Mouse (Mus musculus): ENCODE results near the gene Klhl10. TPM values are rescaled to one million over a fixed set of nuclear protein-coding genes. Genes with fewer than 3 reads are reported as not detected.

Gene Klhl10
- total RNA-seq, 2 experiments from 2014 or later: 0.88 to 0.92 TPM

DNA sequence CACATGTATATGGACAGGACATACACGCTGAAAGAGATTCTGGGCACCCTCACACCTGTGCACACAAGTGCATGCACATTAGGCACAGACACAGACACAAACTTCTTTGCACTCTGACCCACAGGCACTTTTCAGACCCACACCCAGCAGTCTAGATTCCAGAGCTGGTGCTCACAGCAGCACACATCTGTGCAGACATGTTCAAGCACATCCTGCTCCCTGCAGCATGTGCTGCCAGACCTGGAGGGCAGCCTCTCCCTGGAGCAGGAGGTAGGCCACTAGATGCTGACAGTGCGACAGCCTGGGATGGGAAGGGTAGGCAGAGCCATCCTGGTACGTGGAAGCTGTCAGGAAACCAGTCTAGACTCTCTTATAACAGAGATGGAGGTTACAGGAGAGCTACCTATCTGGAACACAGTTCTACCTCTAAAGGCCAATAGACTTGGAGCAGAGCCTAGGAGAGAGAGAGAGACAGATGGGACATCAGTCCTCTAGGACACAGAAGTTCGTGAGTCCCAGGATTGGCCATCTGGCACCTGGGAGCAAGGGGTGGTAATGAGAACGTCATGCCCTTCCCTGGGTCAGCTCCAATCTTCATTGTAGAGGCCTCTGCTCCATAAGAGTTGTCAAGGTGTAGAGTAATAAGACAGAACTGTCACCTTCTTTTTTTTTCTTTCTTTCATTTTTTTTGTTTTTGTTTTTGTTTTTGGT is 34.6 kb upstream of the Klhl10 start:
- DNase-seq (ENCODE audit: low spot score): no peak
- intact Hi-C loops (cut with DNase I): no loop called here

DNA sequence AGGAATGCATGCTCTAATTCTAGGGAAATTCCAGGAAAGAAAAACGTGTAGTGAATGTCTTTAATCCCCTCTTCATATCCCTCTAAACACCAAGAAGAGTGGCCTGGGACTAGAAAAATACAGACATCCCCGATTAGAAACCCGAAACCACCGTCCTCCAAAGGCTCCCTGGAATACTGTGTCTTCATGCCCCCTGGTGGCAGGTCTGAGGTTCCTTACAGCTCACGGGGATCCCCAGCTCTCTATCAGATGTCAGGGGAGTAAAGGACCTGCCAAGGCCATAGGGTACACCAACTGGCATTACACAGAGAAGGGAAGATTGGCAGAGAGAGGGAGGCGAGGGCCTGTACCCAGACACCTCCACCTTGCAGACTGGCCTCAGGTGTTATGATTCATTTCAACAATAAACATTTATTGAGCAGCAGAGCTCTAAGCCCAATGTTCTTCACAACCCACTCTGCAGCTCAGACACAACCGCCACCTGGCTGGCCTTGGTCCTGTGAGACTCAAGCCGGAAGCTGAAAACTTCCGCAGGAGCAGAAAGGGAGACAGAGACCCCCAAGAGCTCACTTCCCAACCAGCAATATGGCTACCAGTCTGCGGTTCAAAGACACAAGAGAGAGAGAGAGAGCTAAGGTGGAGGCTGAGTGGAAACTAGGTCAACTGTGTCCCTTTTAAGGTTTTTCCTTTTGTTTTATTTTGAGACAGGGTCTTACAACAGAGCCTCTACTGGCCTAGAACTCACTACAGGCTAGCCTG is 33.5 kb upstream of the Klhl10 start:
- intact Hi-C loops (cut with DNase I): loop anchor here (1.0 kb wide), 1 partner anchor 46 kb away; no protein-coding TSS in a partner anchor
- no peak for DNase-seq (ENCODE audit: low spot score)

DNA sequence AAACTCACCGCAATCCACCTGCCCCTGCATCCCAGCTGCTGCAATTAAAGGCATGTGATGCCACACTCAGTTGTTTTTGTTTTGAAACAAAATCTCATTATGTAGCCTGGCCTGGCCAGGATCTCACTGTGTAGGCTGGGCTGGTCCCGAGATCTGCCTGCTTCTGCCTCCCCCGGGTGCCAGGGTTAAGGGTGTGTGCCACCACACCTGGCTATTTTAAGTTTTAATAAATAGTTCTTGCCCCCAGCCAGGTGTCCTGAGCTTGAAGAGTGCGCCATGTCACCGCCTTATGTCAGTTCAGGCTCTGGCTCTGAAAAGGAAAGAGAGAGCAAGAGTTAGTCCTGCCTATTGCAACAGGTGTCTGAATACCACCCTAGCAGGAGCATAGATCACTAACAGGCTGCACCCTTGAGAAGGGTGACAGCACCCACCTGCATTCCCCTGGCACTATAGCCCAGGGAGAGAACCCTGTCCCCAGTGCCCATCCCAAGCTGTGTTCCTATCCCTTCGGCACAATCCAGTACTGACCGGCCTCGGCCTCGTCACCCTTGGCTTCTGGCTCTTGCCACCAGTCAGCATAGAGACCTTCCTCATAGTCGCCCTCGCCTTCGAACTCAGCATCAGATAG is 32.8 kb upstream of the Klhl10 start:
- intact Hi-C loops (cut with DNase I): loop anchor here (1.0 kb wide), 1 partner anchor 47 kb away; no protein-coding TSS in a partner anchor
- DNase-seq (ENCODE audit: low spot score): no peak

DNA sequence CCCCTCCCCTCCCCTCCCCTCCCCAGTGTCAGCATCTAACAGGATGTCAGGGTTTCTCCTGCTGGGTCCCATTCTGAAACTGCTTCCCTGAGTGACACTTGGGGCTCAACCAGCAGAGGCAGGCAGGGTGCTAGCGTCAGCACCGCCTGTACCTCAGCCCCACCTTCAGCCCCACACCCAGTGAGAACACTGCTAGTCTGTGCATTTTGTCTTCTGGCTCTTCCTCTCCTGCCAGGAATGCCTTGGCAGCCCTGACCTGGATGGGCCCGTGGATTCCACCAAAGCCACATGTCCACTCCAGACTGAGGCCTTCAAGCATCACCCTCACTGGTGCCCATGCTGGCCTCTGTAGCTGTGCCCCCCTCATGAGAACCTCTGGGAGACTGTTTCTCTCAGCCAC is 32.0 kb upstream of the Klhl10 start:
- intact Hi-C loops (cut with DNase I): no loop called here
- DNase-seq (ENCODE audit: low spot score): no peak

DNA sequence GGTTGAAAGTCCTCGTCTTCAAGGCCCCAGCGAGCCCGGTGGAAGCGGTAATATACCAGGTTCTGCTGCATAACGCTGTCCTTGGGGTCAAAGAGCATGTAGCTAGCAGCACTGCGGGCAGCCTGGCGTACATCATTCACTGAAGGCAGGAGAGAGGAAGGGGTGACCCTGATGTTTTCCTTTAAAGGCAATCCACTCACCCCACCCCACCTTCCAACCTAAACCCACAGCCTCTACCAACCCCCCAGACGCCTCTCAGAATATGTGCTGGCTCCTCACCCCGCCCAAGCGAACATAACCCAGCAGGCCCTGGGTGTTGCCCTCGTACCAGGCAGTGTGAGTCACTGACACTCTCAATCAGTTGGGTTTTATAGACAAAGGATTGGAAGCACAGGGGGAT is 30.0 kb upstream of the Klhl10 start:
- DNase-seq (ENCODE audit: low spot score): no peak
- intact Hi-C loops (cut with DNase I): no loop called here

DNA sequence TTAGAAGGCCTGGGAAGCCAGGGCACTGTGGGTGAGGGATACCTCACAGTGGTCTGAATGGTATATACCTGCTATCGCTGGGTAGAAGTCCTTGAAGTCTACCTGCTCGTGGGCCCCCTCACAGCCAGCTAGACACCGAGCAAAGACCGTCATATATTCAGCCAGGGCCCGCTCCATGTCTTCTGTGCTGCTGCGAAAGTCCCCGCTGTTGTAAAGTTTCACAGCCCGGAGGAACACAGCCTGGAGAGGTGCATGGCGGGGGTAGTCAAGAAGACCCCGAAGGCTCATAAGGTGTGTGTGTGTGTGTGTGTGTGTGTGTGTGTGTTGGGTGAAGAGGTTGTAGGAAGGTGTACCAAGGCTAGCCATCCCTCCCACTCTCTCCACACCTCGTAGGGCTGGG is 28.2 kb upstream of the Klhl10 start:
- intact Hi-C loops (cut with DNase I): no loop called here
- DNase-seq (ENCODE audit: low spot score): no peak

DNA sequence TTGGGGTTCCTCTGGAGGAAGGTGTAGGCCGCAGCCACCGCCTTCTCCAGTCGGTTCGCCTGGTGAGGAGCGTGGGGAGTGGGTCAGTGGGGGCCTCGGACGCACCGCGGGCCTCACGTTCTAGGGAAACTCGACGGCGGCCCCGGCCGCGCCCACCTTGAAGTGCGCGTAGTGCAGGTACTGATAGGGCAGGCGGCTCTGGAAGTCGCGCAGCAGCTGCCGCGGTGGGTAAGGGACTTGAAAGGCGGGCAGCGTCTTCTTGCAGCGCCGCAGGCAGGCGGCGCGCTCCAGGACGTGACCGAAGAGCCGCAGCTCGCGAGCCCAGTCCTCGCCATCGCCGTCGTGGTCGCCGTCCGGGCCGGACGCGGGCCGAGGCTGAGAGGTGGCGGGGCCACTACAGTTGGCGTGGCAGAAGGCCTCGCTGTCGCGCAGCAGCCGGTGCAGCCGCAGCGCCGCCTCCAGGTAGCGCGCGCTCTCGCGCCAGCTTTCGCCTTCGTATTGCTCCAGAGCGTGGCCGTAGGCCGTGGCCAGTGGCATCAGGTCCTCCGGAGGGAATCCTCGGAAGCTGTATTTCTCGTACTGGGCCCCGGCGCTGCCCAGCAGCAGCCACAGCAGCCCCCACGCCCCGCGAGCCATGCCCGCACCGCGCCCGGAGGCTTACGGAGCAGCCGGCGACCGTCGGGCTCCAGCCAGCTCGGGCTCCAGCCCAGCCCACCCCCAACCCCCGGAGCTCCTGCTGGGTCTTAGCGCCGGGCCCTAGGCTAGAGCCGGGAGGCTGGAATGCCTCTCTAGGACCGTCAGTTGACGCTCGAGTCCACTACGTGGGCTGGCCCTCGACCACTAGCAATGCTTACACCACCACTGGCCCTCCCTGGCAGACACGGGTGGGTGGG is 27.4 kb upstream of the Klhl10 start, which contains the start of gene P3h4:
TSS of gene P3h4 (minus strand) at position 816 of the 893 bp plus-strand sequence.
- peak; percentile 76 for DNase-seq (ENCODE audit: low spot score)
- intact Hi-C loops (cut with DNase I): no loop called here

DNA sequence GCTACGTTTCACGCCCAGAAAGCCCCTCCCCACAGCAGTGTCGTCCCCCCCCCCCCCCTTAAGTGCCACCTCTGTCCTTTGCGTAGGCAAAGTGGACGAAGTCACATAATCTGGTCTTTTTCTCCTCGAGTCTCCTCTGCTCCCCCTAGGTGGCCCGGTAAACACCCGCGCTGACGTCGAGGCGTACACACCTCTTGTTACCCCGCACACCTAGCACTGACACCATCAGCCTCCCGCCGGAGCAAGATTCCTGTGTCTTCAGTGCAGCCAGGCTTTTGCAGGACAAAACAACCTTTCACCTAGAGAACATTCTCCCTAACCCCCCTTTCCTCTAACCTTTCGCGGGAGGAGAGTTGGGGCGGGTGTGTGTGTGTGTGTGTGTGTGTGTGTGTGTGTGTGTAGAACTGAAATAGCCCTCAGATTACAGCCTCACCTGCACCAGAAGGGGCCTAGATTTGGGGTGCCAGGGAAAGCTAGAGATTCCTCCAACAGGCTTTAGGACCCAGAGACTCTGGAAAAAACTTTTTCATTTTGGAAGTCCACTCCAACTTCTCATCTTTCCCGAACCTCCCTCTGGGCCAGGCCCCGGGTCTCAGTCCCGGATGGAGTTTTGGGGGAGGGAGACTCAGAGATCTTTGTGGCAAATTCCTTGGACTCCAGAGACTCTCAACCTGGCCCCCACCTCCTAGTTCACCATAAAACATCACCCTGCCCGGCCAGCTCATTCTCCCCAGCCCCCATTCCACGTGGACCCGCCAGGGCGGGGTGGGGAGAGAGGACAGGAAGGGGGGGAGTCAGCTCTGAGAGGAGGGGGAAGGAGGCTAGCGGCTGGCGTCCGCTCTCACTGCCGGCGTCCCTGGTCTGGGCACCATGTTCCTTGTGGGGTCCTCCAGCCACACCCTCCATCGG is 26.5 kb upstream of the Klhl10 start, which contains the start of gene Fkbp10:
TSS of gene Fkbp10 (plus strand) at position 784 of the 909 bp plus-strand sequence.
- DNase-seq (ENCODE audit: low spot score): peak; percentile 66
- intact Hi-C loops (cut with DNase I): no loop called here

DNA sequence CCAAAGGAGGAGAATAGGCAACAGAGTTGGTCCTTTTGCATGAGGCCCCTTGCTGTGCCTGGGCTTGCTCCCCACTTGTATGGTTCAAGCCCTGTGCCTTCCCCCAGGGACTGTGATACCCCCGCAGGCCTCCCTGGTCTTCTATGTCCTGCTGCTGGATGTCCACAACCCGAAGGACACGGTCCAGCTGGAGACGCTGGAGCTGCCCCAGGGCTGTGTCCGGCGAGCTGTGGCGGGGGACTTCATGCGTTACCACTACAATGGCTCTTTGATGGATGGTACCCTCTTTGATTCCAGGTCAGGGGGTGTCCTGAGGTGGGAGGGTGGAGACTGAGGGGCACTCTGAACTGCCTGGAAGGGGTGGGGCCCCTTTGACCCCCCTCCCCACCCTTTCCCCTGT is 20.2 kb upstream of the Klhl10 start:
- DNase-seq (ENCODE audit: low spot score): no peak
- intact Hi-C loops (cut with DNase I): no loop called here

DNA sequence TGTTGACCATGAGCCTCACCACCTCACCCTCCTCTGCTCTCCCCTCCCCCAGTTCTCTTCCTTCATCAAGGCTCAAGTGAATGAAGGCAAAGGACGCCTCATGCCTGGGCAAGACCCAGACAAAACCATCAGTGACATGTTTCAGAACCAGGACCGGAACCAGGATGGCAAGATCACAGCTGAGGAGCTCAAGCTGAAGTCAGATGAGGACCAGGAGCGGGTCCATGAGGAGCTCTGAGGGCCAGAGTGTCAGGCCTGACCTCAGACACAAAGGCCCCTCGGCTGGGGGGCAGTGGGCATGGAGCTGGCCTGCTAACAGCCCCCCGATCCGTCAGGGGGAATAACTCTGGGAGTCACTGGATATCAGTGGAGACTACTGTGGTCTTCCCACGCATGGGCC is 17.9 kb upstream of the Klhl10 start:
- intact Hi-C loops (cut with DNase I): no loop called here
- no peak for DNase-seq (ENCODE audit: low spot score)

DNA sequence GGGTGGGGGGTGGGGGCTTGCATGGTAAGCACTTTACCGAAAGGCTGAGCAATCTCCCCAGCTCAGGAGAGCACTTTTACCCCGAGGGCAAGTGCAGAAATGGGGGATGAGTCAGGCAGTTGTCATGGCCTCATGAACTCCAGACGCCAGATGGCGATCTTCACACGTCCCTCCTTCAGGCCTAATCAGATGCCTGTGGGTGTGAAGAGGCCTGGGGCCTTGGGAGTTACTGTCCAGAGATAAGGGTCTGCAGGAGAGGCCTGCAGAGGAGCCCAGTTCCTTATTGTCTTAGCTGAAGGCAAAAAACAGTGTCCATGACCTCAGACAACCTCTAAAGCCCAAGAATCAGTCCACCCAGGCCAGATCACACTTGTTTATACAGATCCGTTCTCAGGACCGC is 15.9 kb upstream of the Klhl10 start:
- peak; percentile 38 for DNase-seq (ENCODE audit: low spot score)
- intact Hi-C loops (cut with DNase I): loop anchor here (2.0 kb wide), 2 partner anchors 47 to 129 kb away; partner anchors contain the start of gene Klhl11

DNA sequence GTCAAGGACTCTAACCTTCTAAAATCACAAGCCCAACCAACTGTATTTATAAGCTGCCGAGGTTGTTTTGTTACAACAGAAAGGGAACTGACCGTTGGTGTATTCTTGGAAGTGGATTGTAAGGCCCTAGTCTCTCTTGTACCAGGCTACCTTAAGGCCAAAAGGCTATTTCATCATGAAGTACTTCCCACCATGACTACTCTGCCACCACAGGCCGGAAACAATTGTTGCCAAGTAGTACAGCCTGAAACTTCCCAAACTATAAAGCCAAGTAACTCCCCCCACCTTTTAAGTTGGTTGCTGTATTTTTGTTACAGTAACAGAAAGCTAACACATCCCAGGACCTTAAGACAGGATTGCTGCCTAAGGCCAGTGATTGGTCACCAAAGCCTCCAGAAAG is 14.9 kb upstream of the Klhl10 start:
- no peak for DNase-seq (ENCODE audit: low spot score)

DNA sequence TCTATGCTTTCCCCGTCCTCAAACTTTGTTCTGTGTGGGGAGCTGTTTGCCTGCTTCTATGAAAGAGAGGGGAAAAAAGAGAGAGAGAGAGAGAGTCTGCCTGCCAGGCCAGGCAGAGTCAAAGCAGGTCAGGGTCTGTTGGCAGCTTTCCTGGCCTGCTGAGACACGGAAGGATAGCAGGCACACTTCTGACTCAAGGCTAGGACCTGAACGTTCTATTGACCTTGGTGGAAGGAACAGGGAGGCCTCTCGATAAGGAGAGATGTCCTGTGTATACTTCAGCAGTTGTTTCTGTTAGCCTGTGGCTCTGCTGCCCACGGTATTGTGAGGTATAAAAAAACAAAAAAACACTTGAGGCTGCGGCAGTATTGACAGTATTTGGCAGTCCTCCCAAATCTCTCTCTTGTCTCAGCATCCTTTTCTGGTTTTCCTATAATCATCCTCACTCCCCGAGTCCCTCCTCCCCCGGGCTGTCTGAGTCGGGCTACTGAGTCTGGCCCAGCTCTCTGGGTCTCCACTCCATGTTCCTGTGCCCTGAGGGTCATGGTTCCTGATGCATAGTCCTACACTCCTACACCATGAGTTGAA is 13.0 kb upstream of the Klhl10 start:
- DNase-seq (ENCODE audit: low spot score): no peak
- intact Hi-C loops (cut with DNase I): no loop called here

More for the DNA sequence above, 14.9 kb upstream of the Klhl10 start:
- intact Hi-C loops (cut with DNase I): loop anchor here (2.0 kb wide), 2 partner anchors 46 to 128 kb away; partner anchors contain the start of gene Klhl11

DNA sequence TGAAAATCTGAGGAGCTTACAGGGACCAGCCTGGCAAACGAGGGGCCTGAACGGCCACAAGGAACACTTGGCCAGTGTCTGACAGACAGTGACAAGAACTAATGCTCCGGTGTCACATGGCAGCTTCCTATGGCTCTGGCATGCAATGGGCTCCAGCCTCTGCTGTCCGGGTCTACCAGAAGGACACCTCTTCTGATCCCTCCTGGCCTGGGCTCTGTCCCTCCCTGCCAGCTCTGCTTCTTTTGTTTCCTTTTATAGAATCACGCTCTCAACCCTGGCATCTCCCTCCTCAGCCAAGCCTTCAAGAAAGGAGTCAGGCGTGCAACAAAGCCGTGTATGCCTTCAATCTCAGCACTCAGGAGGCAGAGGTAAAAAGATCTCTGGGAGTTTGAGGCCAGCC is 11.7 kb upstream of the Klhl10 start:
- DNase-seq (ENCODE audit: low spot score): no peak
- intact Hi-C loops (cut with DNase I): no loop called here

DNA sequence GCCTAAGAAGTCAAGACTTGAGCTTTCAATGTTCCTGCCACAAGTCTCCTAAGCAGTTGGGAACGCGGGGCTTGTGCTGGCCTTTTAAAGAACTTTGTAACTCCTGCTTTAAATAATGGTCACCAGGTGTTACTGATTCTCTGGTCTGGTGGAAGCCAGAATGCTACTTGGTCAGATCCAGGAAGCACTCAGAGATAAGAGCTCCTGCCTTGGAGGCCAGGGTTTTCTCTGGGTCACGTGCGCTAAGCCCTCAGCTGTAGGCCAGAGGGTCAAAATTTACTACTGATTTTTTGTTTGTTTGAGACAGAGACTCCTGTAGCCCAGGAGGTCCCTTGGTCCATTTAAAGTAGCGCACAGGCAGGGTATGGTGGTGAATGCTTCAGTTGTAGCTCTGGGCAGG is 9.7 kb upstream of the Klhl10 start:
- intact Hi-C loops (cut with DNase I): no loop called here
- no peak for DNase-seq (ENCODE audit: low spot score)

DNA sequence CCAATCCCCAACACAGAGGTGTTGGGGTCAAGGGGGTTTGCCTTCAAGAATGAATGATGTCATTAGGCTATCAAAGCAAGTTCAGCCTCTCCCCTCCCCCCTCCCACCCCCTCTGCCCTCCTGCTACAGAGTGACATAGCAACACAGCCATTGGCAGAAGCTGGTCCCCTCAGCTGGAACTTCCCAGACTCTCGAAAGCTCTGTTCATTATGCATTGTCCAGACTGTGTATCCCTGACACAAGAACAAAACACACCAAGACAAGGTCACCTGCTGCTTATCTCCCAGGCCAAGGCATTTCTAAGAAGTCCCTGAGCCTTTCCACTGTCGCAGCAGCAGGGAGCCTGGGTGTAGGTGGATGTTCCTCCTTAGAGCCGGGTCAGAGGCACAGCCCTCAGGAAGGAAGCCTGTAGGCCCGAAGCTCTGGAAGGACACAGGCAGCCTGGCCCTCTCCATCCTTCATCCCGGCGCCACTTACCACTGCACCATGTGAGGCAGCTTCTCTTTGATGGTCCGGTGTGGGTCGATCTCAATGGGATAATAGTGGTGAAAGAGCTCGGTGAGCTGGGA is 6.0 kb upstream of the Klhl10 start:
- DNase-seq (ENCODE audit: low spot score): no peak
- intact Hi-C loops (cut with DNase I): no loop called here

DNA sequence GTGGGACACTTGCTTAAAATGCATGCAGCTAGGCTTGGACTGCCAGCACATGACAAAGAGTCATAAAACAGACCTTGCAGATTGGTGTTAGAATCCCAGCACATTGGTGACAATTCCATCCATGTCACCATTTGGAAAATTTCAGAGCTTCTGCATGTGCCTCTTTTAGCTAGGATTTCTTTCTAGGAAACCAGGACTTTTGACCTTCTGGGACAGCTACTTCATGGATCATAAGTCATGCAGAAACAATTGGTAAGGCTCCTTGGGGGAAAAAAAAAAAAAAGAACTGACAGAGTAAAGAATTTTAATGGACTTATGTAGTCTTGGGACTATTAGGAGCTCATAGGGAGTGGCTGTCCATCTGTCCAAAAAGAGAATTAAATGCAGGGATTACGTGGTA is 3.8 kb upstream of the Klhl10 start:
- intact Hi-C loops (cut with DNase I): no loop called here
- DNase-seq (ENCODE audit: low spot score): no peak
